Mouse (Mus musculus): ENCODE results near the gene Pms2.

The Pms2 gene

DNA sequence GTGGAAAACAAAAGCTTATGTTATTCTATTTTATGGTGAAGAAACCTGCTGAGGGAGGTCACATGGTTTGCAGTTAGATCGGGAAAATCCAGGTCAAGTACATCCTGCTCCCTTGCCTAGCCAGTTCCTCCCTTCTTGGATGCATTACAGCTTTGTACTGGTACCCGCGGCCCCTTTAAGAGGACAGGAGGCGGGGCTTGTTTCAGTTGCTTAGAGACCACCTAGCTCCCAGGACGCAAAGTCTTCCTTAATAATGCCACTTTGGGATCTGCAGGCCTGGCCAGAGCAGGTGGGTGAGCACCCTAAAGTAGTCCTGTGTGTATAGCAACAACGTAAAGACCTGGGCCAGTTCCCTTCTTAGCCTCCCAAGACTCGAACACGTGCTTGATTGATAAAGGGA lies 23.1 kb downstream of the Pms2 start, which contains the start of gene Rsph10b:
TSS of gene Rsph10b (plus strand) at position 205 of the 400 bp plus-strand sequence.
- no peak for DNase-seq (ENCODE audit: low read depth, low spot score)

DNA sequence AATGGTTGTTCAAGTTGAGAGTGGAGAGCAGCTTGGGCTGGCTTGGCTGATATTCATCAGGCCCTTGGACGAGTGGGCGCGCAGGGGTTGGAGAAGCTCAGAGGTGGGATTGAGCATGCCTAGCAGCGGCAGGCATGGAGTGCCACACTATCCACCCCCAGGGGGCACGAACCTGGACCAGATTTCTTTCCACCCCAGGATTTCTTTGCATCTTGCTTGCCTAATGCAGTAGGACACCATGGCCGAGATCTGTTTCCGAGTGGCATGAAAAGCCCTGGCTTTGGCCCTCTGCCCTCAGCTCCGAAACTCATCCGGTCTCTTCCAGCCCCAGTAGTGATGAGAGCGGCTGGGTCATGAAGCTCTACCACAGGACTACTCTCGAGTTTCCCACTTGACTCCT lies 23.6 kb downstream of the Pms2 start:
- no peak for DNase-seq (ENCODE audit: low read depth, low spot score)

DNA sequence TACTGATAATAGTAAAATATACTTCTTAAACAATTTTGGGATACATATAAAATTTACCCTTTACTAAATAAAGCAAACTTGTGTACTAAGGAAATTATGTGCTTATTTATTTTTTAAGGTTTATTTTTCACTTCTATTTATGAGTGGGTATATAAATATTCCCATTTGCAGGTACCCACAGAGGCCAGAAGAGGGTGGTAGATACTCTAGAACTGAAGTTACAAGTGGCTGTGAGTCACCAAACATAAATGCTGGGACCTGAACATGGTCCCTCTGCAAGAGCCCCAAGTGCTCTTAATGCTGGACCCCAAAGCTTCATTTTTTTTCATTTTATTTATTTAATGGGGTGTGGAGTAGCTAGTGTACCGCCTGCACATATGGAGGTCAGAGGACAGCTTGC lies 24.1 kb downstream of the Pms2 start:
- DNase-seq (ENCODE audit: low read depth, low spot score): no peak

DNA sequence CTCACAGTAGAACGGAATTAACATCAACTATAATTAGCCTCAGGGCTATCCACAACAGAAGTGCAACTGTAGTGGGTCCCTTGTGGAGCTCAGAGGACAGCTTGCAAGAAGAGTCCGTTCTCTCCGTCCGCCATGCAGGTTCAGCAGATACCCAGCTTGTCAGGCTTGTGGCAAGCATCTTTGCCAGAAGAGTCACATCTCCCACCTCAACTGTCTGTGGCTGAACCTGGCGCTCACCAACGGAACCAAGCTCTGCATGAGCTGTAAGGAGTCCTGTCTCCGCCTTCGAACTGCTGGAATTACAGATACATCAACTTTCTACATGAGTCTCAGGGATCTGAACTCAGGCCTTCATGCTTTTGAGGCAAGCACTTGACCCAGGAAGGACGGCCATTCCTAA lies 26.4 kb downstream of the Pms2 start:
- no peak for DNase-seq (ENCODE audit: low read depth, low spot score)

DNA sequence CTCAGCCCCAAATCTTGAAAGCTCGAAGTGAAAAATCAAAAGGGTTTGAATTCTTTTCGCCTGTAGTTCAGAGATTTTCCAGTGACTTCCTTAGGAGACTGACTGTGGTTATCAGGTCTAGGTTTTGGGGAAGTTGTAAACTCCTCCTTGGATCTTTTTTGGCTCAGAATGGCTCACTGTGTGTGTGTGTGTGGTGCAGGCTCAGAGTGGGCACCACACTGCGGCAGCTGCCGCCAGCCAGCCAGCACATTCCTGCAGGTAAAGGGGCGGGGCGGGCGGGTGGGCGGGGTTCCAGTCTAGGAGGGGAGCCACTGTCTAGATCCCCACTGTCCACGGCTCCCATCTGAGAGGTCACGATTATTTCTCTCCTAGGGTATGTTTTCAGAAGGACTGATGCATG lies 31.8 kb downstream of the Pms2 start:
- no peak for DNase-seq (ENCODE audit: low read depth, low spot score)

DNA sequence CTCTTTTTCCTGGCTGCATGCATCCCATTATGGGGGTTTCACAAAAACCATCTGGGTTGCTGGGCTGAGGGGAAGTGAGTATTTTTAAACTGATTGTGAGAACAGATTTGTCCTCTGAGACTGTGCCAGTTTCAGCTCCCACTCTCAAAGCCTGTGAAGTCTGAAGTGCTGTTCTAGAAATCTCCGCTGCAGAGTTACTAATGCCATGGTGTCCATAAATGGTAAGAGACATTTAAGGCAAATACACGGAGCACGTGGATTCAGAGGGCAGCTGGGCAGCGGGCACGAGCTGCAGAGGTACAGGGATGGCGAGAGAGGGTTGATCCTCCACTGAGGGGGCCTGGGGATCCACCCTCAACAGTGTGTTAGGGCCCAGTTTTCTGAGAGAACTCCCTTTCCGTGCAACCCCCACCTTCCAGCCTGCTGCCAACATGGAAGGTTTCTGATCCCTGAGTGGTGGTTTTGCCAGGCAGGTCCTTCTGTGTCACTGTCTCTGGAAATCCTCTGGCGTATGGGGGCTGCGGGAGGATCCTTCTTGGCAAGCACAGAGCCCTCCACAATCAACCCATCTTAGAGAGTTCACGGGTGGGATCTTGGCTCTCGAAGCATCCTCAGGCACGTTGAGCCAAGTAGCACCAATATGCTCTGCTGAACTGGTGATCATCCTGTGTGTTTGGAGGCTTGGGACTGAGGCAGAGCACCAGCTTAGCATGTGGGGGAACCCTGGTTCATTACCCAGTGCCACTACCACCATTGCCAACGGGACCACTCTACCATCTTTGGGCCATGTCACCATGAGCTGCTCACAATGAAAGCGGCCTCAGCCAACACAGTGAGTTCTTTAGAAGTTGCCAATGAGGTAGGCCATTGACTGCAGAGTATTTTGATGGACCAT lies 33.7 kb downstream of the Pms2 start:
- no peak for DNase-seq (ENCODE audit: low read depth, low spot score)

DNA sequence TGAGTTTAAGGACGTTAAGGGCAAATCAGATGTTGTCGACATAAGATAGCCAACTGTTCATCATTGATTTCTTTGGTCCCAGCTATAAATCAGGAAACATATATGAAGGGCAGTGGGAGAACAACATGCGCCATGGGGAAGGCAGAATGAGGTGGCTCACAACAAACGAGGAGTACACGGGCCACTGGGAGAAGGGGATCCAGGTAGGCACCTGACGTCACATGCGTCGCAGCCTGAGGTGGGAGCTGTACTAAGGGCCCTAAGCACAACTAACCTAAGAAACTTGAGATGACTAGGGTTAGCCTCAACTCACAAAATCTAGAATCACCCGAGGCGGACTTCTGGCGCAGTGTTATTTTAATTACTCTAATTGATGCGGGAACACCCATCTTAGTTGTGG lies 38.6 kb downstream of the Pms2 start:
- DNase-seq (ENCODE audit: low read depth, low spot score): no peak

DNA sequence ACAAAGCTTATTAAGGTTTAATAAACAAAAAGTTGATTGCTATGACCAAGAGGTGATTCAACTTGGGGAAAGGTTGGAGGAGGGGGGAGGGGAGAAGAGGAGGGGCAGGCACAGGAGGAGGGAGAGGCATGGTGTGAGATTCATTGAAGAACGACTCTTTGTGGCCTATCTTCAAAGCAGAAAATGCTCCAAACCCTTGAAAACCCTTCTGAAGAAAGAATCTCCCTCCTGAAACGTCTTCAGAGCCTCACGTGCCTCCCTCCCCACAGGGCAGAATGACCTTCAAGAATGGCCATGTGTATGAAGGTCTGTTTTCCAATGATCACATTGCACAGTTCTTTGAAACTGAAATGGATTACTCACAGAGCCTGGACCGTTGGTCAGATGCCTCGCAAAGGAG lies 40.3 kb downstream of the Pms2 start:
- no peak for DNase-seq (ENCODE audit: low read depth, low spot score)

DNA sequence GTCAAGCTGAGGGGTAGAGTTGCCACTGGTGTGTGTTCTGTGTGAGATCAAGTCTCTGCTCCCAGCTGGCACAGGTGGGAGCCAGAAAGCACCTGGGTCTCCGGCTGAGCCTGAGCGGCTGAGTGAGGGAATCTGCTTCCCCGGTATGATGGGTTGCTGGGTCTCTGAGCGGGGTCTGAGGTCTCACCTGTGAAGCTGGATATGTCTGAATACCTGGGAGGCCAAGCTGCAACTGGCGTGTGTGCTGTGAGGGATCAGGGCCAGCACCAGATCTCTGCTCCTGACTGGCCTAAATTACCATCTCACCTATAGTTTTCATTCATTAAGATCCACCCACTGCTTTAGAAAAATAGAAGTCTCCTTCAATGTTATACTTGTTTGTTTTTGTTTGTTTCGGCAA lies 47.3 kb downstream of the Pms2 start:
- no peak for DNase-seq (ENCODE audit: low read depth, low spot score)

DNA sequence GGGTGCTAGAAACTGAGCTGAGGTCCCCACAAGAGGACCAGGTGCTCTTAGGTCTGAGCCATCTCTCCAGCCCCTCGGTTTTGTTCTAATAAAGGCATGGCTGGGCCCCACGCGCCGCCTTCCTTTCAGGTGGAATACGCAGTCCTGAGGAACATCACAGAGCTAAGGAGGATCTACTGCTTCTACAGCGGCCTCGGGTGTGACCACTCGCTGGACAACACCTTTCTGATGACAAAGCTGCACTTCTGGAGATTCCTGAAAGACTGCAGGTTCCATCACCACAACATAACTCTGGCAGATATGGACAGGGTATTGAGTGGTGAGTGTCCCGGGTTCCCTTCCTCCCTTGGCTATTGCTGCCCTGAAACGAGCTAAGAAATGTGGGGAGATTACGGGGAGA lies 49.8 kb downstream of the Pms2 start:
- no peak for DNase-seq (ENCODE audit: low read depth, low spot score)

DNA sequence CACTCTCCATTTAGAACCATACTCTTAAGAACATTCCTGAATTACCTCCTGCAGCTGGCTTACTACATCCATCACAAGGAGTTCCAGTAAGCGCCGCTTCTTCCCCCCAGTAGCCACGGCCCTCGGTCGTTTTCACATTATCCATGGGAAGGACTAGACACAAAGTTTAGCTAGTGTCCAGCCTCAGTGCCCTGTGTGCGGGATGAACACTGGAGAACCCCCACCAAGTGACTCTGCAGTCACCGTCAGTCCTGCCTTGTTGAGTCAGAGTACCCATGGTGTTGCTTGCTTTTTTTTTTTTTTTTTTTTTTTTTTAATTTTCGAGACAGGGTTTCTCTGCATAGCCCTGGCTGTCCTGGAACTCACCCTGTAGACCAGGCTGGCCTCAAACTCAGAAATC lies 51.4 kb downstream of the Pms2 start:
- no peak for DNase-seq (ENCODE audit: low read depth, low spot score)

DNA sequence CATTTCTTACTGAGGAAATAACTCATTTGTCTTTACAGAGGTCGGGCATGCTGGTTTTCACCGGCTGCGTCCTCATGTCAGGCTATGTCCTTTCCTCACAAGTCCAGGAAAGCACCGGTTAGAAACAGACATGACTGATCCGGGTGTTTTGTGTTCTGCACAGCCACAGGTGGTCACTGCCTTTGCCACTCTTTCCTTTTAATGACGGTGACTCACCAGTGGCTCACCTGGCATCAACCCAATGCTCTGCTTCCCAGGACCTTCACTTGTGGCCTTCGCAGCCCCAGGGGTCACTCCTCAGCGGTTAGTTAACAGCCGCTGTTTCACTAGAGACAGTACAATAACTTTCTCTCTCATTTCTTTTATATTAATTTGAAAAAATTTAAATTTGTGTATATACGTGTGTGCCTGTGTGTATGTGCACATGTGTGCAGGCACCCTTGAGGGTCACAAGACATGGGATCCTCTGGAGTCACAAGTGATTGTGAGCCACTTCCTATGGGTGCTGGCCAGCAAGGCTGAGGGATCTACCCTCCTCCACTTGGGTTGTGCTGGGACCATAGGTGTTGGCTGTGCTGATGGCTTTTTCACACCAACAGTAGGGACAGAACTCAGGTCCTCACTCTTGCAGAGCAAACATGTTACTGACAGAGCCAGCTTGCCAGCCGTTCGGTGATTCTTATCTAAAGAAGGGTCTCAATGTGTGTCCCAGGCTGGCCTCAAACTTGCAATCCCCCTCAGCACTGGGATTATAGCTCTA lies 56.0 kb downstream of the Pms2 start:
- DNase-seq (ENCODE audit: low read depth, low spot score): no peak

DNA sequence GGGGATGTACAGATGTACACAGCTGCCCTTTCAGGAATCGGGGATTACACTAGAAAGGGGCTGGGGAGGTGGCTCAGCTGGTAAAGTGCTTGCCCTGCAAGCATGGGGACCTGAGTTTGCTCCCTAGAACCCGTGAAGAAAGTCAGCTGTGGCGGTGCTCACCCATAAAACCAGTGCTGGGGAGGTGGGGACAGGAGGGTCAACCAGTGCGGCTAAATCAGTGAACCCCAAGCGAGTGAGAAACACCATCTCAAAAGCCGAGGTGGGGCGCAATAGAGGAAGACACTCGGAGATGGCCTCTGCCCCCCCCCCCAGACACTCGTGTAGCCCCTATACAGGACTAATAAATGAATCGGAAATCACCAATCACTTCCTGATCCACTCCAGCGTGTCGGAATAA lies 56.9 kb downstream of the Pms2 start:
- no peak for DNase-seq (ENCODE audit: low read depth, low spot score)

DNA sequence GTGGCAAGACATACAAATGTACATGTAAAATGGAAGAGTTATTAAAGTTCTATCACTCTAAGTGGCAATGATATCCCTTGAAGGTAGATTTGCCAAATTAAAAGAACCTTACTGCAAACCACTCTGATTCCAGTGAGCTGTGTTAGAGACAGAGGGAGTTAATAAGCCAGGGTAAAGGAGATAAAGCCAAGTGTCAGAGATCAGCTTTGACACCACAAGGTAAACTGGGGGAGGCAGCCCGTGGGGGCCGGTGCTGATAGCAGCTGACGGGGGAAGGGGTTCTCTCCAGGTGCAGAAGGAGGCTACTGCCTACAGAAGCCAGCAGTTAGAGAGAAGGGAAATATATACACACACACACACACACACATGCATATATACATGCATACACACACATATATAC lies 62.9 kb downstream of the Pms2 start:
- no peak for DNase-seq (ENCODE audit: low read depth, low spot score)

DNA sequence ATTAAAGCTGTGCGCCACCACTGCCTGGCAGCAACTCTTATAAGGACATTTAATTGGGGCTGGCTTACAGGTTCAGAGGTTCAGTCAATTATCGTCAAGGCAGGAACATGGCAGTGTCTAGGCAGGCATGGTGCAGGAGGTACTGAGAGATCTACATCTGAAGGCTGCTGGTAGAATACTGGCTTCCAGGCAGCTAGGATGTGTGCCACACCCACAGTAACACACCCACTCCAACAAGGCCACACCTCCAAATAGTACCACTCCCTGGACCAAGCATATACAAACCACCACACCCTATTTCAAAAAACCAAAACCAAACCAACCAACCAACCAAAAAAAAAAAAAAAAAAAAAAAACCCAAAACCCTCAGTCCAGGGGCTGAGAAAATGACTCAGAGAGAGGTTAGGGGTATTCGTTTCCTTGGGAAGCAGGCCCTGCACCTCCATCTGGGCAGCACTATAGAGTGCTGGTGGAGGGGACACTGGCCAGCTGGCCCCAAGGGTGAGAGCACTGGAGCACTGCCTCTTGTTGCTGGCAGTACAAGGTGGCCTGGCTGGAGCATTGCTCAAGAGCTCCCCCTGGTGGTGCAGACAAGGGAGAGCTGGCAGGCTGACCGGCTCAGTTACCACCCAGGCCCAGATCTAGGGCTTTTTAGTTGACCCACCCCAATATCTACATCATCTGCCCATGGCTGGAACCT lies 65.3 kb downstream of the Pms2 start:
- DNase-seq (ENCODE audit: low read depth, low spot score): peak; percentile 41

DNA sequence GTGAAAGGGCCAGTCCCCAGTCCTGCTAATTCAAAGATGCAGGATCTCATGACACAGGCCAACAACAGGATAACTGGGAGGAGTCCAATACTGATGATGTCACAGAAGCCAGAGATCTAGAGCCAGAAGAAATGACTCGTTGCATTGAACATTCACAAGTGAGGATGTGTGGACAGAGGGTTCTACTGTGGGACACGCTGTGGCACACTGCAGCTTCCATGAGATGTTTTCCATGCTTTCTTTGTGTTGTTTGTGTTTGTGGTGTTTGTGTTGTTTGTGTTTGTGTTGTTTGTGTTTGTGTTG lies 65.8 kb downstream of the Pms2 start:
- no peak for DNase-seq (ENCODE audit: low read depth, low spot score)

DNA sequence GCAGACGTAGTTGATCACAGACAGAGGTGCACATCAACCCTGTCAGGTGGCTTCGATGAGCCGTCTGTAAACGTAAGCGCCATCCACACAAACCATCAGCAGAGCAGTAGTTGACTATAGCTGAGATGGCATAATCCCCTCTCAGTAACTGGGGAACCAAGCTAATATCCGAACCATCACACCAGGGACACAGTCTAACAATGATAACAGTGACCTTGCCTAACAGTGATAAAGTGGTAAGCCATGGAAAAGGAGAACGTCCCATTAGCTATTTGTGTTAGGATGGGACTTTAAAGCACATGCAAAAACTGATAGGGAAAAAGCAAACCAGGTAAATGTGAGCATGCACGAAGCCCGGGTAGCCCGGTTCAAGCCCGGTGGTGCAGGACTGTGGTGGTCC lies 66.5 kb downstream of the Pms2 start:
- no peak for DNase-seq (ENCODE audit: low read depth, low spot score)

DNA sequence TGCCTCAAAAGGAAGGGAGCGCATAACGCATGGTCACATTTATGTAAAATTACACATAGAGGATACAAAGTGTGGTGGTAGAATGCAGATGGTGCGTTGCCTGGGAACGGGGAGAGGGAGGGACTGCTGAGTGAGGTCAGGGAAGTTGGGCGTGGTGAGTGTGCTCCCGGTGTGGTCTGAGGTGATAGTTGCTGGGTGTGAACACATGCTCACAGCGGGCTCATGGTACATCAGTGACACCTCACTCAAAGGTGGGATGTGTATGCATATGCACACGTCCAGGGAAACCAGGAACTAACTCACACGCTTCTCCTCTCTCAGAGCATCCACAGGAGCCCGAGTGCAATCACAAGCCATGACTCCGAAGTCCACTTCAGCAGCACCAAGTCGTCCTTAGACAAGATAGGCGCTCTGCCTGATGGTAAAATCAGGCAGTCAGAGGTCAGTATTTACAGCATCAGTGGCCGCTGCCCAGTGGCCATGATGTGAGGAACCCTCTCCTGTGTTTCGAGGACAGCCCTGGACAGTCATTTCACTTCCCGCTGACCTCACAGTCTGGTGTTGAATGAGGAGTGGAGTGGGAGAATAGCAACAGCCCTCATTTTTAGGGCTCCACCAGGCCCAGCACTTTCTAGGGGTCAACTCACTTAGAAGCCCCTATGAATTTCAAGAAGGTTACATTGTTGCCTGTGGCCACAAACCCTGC lies 67.1 kb downstream of the Pms2 start:
- no peak for DNase-seq (ENCODE audit: low read depth, low spot score)

DNA sequence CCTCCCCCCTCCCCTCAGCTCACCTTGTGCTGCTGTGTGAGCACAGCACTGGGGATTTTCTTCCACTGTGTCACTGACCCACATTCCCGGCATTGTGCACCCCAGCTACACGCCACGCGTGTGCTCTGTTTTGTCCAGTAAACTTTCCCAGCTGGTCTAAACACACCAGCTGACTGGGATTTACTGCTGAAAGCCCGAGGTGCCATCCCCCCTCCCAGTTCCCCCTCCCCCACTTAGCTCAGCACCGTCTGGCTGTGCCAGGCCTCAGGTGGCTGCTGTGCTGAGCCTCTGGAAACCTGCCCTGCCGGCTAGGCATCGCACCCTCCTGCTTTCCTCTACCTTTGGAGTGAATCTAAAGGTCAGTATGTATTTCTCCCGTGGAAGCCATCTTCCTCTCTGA lies 71.1 kb downstream of the Pms2 start:
- peak; percentile 42 for DNase-seq (ENCODE audit: low read depth, low spot score)

DNA sequence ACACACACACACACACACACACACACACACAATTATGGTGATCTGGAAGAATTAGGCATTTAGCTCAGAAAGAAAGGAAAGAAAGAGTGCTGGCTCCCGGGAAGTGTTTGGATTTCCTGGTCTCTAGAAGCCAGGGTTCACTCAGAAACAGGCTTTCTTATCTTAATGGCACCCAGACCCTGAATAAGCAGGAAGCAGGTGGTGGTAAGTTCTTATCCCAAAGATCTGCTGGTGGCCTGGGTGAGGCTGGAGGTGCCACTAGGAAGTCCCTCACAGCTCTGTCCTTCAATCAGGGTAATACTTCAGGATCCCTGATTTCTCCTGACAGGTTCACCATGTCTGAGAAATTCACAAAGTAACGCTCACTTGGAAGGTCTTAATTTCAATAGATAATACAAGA lies 72.6 kb downstream of the Pms2 start:
- no peak for DNase-seq (ENCODE audit: low read depth, low spot score)

All from retina, adult 2 months (tissue).